Mouse (Mus musculus) mesoderm, embryonic 11.5 days (tissue): ENCODE measurements at regions not wholly inside any gene's neighbourhood (a gene's known extent, or its start where the extent isn't known, plus 50 kb on each side); places are given as distances from the start of the nearest gene placed in this dataset.
A peak's percentile ranks its signal among the peaks of the same experiment; 100 is the strongest.

Experiments
- DNase-seq: peaks from one replicate; pipeline ENCODE4 v3.0.0-alpha.2; 2012; ENCODE audit warnings: low read depth, low spot score

GRCm38 (mm10) chr12:107010995-107011786 is 477.2 kb upstream of the 3110018I06Rik start:
- peak; percentile 50 for DNase-seq

GRCm38 (mm10) chr12:107016801-107017200 is 471.6 kb upstream of the 3110018I06Rik start:
- no peak for DNase-seq

GRCm38 (mm10) chr12:107021806-107022205 is 466.6 kb upstream of the 3110018I06Rik start:
- DNase-seq = no peak

GRCm38 (mm10) chr12:107026821-107027220 is 461.6 kb upstream of the 3110018I06Rik start:
- no peak for DNase-seq

GRCm38 (mm10) chr12:107027842-107028549 is 460.4 kb upstream of the 3110018I06Rik start:
- DNase-seq = peak; percentile 15

GRCm38 (mm10) chr12:107028985-107029384 is 459.4 kb upstream of the 3110018I06Rik start:
- no peak for DNase-seq

- no peak for DNase-seq
Observed at GRCm38 (mm10) chr12:107036357-107036756, 452.1 kb upstream of the 3110018I06Rik start.

- peak; percentile 65 for DNase-seq
Observed at GRCm38 (mm10) chr12:107041927-107042652, 446.3 kb upstream of the 3110018I06Rik start.

GRCm38 (mm10) chr12:107046496-107046895 is 441.9 kb upstream of the 3110018I06Rik start:
- DNase-seq = no peak

GRCm38 (mm10) chr12:107047059-107047531 is 441.3 kb upstream of the 3110018I06Rik start:
- no peak for DNase-seq

- DNase-seq = no peak
Observed at GRCm38 (mm10) chr12:107050891-107051635, 437.4 kb upstream of the 3110018I06Rik start.

- DNase-seq = no peak
Observed at GRCm38 (mm10) chr12:107052136-107052535, 436.3 kb upstream of the 3110018I06Rik start.

- DNase-seq = peak; percentile 76
Observed at GRCm38 (mm10) chr12:107056553-107056952, 431.9 kb upstream of the 3110018I06Rik start.

- no peak for DNase-seq
Observed at GRCm38 (mm10) chr12:107060514-107060913, 427.9 kb upstream of the 3110018I06Rik start.

- DNase-seq = no peak
Observed at GRCm38 (mm10) chr12:107067346-107067745, 421.1 kb upstream of the 3110018I06Rik start.

GRCm38 (mm10) chr12:107082541-107082940 is 405.9 kb upstream of the 3110018I06Rik start:
- no peak for DNase-seq

GRCm38 (mm10) chr12:107085058-107085905 is 403.1 kb upstream of the 3110018I06Rik start:
- no peak for DNase-seq

GRCm38 (mm10) chr12:107085906-107086655 is 402.4 kb upstream of the 3110018I06Rik start:
- DNase-seq = peak; percentile 73

GRCm38 (mm10) chr12:107092151-107092550 is 396.3 kb upstream of the 3110018I06Rik start:
- no peak for DNase-seq

- no peak for DNase-seq
Observed at GRCm38 (mm10) chr12:107093326-107093725, 395.1 kb upstream of the 3110018I06Rik start.
